Mouse (Mus musculus) midbrain, embryonic 13.5 days (tissue): Measurements from ENCODE around the gene Mmel1. TPM values are rescaled to one million over a fixed set of nuclear protein-coding genes. Genes with fewer than 3 reads are reported as not detected.
A peak's percentile ranks its signal among the peaks of the same experiment; 100 is the strongest.

Experiments
- ATAC-seq: fragments of 200-750 bp; cut with Nextera tagmentation; 2 replicates; pipeline ENCODE4 v1.8.0; 2017; ENCODE audit warnings: mild to moderate bottlenecking, moderate TSS enrichment, moderate library complexity
- H3K27ac ChIP-seq: fragments of 300-500 bp; sonication (generic); 2 replicates; pipeline ENCODE4 v1.5.1; 2015; ENCODE audit warnings: inconsistent platforms, mild to moderate bottlenecking, moderate library complexity
- H3K27me3 ChIP-seq: fragments of 300-500 bp; sonication (generic); 2 replicates; pipeline ENCODE4 v1.6.1; 2015; ENCODE audit warnings: mild to moderate bottlenecking, inconsistent platforms
- H3K36me3 ChIP-seq: fragments of 300-500 bp; sonication (generic); 2 replicates; pipeline ENCODE4 v1.6.1; 2015; ENCODE audit warnings: mild to moderate bottlenecking, inconsistent platforms
- H3K4me1 ChIP-seq: fragments of 300-500 bp; sonication (generic); replicated peaks from 2 replicates; pipeline ENCODE4 v1.6.1; 2015; ENCODE audit warnings: inconsistent platforms
- H3K4me2 ChIP-seq: fragments of 300-500 bp; sonication (generic); replicated peaks from 2 replicates; pipeline ENCODE4 v1.6.1; 2015; ENCODE audit warnings: moderate library complexity, mild to moderate bottlenecking, inconsistent platforms
- H3K4me3 ChIP-seq: fragments of 300-500 bp; sonication (generic); replicated peaks from 2 replicates; pipeline ENCODE4 v1.5.1; 2015; ENCODE audit warnings: mild to moderate bottlenecking, inconsistent platforms
- H3K9ac ChIP-seq: fragments of 300-500 bp; sonication (generic); replicated peaks from 2 replicates; pipeline ENCODE4 v1.6.1; 2015; ENCODE audit warnings: mild to moderate bottlenecking, inconsistent platforms
- H3K9me3 ChIP-seq: fragments of 300-500 bp; sonication (generic); 2 replicates; pipeline ENCODE4 v1.6.1; 2016; ENCODE audit warnings: mild to moderate bottlenecking, inconsistent platforms
- WGBS: fragments of 180-500 bp; shearing (Covaris S2); methylation state at CpG from one replicate; pipeline ENCODE4 v1.1.7; 2015; 5-methylcytosine and 5-hydroxymethylcytosine counted together
- polyA plus RNA-seq: library from polyadenylated mRNA; unstranded; fragments of >200 nt; fragmentation: Nextera tagmentation; extraction: Ambion mirVana; gene quantifications from 2 replicates; pipeline ENCODE4 v1.2.1, GENCODE M21; 2015

Mmel1 gene
- polyA plus RNA-seq, 1 experiment from 2014 or later = 0.35 TPM

DNA sequence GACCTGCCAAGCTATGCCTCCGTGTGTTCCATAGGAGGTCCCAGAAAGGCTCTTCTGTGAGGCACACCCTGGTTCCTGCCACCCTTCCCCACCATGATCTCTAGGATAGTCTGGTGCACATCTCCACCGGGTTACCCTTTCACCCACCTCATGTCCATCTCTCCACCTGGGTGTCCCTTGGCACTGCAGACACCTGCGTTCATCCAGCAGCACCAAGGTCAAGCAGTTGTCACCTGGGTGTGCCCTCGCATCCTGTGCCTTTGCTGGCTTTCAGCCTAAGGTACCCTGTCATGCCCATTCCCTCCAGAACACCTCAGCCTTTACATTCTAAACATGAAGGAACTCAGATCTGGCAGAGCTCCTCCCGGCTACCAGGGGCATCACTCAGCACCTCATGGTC lies 3.0 kb upstream of the Mmel1 start:
- no peak overlapping the region for H3K4me2 ChIP-seq
- no peak overlapping the region for H3K4me3 ChIP-seq
- no peaks in the 10 kb centered on the region for H3K36me3 ChIP-seq
- H3K4me1 ChIP-seq = peaks cover 20% of the 10 kb centered on the region
- H3K9me3 ChIP-seq = no peaks in the 10 kb centered on the region
- no peak overlapping the region for H3K9ac ChIP-seq
- 86% methylated on average over 5 of the region's 5 CpGs for WGBS
- no peak overlapping the region for H3K27ac ChIP-seq
- peaks cover 25% of the 10 kb centered on the region for H3K27me3 ChIP-seq
- ATAC-seq = no peak

- no peak for ATAC-seq
- no peak overlapping the region for H3K9ac ChIP-seq
- H3K4me3 ChIP-seq = no peak overlapping the region
- no peaks in the 10 kb centered on the region for H3K36me3 ChIP-seq
- peaks cover 29% of the 10 kb centered on the region for H3K4me1 ChIP-seq
- H3K4me2 ChIP-seq = no peak overlapping the region
- peaks cover 33% of the 10 kb centered on the region for H3K27me3 ChIP-seq
- H3K27ac ChIP-seq = no peak overlapping the region
- H3K9me3 ChIP-seq = no peaks in the 10 kb centered on the region
- WGBS = 85% methylated on average over 6 of the region's 6 CpGs
Measured at GRCm38 (mm10) chr4:154867257-154867656, 2.1 kb upstream of the Mmel1 start.

- 56% methylated on average over 4 of the region's 4 CpGs for WGBS
- H3K4me3 ChIP-seq = no peak overlapping the region
Measured at GRCm38 (mm10) chr4:154870721-154871120, 1.3 kb downstream of the Mmel1 start.

GRCm38 (mm10) chr4:154871757-154872251 lies 2.4 kb downstream of the Mmel1 start:
- no peaks in the 10 kb centered on the region for H3K36me3 ChIP-seq
- ATAC-seq = peak; percentile 76
- H3K9me3 ChIP-seq = no peaks in the 10 kb centered on the region
- peak overlapping the region; percentile 54 for H3K9ac ChIP-seq
- H3K27me3 ChIP-seq = peaks cover 41% of the 10 kb centered on the region
- WGBS = 2% methylated on average over 13 of the region's 13 CpGs
- H3K4me2 ChIP-seq = peak overlapping the region; percentile 47
- H3K27ac ChIP-seq = no peak overlapping the region
- H3K4me1 ChIP-seq = peaks cover 13% of the 10 kb centered on the region
- H3K4me3 ChIP-seq = peak overlapping the region; percentile 24

More at GRCm38 (mm10) chr4:154870721-154871120, 1.3 kb downstream of the Mmel1 start:
- Histone ChIP-seq H3K27me3 (peaks cover 38% of the 10 kb centered on the region), H3K9me3 (no peaks in the 10 kb centered on the region), H3K36me3 (no peaks in the 10 kb centered on the region), H3K4me1 (peaks cover 10% of the 10 kb centered on the region), H3K27ac (no peak overlapping the region), H3K9ac (no peak overlapping the region), H3K4me2 (no peak overlapping the region)
- no peak for ATAC-seq

- no peak overlapping the region for H3K27ac ChIP-seq
- no peak overlapping the region for H3K4me3 ChIP-seq
- H3K36me3 ChIP-seq = no peaks in the 10 kb centered on the region
- H3K4me1 ChIP-seq = peaks cover 15% of the 10 kb centered on the region
- no peak overlapping the region for H3K9ac ChIP-seq
- peaks cover 36% of the 10 kb centered on the region for H3K27me3 ChIP-seq
- no peaks in the 10 kb centered on the region for H3K9me3 ChIP-seq
- WGBS = 79% methylated on average over 6 of the region's 6 CpGs
- no peak overlapping the region for H3K4me2 ChIP-seq
- no peak for ATAC-seq
Measured at GRCm38 (mm10) chr4:154873186-154873585, 3.8 kb downstream of the Mmel1 start.

GRCm38 (mm10) chr4:154877864-154878548 lies 8.6 kb downstream of the Mmel1 start:
- Histone ChIP-seq H3K36me3 (no peaks in the 10 kb centered on the region), H3K4me3 (peak overlapping the region; percentile 39), H3K27ac (peak overlapping the region; percentile 74), H3K9me3 (no peaks in the 10 kb centered on the region), H3K9ac (peak overlapping the region; percentile 63), H3K4me2 (peak overlapping the region; percentile 58), H3K4me1 (peaks cover 12% of the 10 kb centered on the region), H3K27me3 (peaks cover 7% of the 10 kb centered on the region; the same call in 1 of the 2 replicates)
- WGBS = 9% methylated on average over 18 of the region's 18 CpGs
- peak; percentile 97 for ATAC-seq

DNA sequence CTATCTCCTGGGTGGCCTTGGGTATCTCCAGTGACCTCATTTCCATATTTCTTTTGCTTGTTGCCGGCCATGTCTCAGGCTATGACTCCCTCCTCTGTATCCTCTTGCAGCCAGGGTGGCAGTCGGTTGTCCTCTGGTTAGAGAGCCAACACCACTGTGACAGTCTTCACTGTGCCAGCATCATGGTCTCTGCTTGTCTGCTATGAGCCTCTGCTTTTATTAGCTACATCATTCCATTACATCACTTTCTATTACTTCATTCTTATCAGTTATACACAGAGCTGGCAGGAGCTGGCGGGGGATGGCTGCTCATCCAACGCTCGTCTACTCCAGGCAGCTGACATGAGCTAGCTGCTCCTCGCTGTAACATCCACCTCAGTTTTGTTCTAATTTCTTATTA lies 11.3 kb downstream of the Mmel1 start:
- Histone ChIP-seq H3K4me2 (no peak overlapping the region), H3K27me3 (0 out of 2 replicates have a peak, but pooled peaks cover 4% of the 10 kb centered on the region), H3K27ac (no peak overlapping the region), H3K9me3 (no peaks in the 10 kb centered on the region), H3K4me3 (no peak overlapping the region), H3K9ac (no peak overlapping the region), H3K36me3 (no peaks in the 10 kb centered on the region), H3K4me1 (peaks cover 12% of the 10 kb centered on the region)
- no peak for ATAC-seq
- WGBS = 89% methylated on average over 6 of the region's 6 CpGs

DNA sequence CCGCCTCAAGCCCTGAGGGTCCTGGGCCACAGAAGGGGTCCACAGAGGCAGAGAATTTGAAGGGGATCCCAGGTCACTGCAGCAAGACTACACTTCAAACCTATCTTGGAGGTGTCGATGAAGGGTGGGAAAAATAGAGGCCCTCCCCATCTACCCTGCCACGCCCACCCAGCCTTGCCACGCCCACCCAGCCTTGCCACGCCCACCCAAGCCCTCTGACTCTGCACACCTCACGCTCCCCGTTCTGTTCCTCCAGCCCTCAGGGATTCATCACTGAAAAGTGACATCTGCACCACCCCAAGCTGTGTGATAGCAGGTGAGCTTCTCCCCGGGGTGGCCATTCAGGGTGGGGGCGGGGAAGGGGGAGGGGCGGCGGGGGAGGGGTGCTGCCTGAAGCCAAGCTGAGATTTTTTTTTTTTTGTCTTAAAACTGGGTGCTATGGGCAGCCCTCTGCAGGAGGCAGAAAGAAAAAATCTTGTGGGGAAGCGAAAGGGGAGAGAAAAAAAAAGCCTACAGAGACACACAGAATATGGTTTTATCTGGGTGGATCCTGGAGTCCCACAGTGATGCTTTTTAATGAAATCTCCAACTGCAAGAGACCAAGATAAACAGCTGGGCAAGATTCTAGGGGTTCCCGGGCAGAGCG lies 12.8 kb downstream of the Mmel1 start:
- H3K9ac ChIP-seq = no peak overlapping the region
- no peaks in the 10 kb centered on the region for H3K36me3 ChIP-seq
- no peaks in the 10 kb centered on the region for H3K9me3 ChIP-seq
- no peak overlapping the region for H3K4me2 ChIP-seq
- no peak overlapping the region for H3K27ac ChIP-seq
- no peak overlapping the region for H3K4me3 ChIP-seq
- WGBS = 34% methylated on average over 14 of the region's 14 CpGs
- no peaks in the 10 kb centered on the region for H3K27me3 ChIP-seq
- H3K4me1 ChIP-seq = peaks cover 8% of the 10 kb centered on the region
- no peak for ATAC-seq

- no peak for ATAC-seq
Measured at GRCm38 (mm10) chr4:154885416-154885815, 16.0 kb downstream of the Mmel1 start.

GRCm38 (mm10) chr4:154886876-154887592 lies 17.6 kb downstream of the Mmel1 start:
- 68% methylated on average over 13 of the region's 13 CpGs for WGBS
- H3K9me3 ChIP-seq = no peaks in the 10 kb centered on the region
- no peak overlapping the region for H3K27ac ChIP-seq
- no peaks in the 10 kb centered on the region for H3K36me3 ChIP-seq
- peak; percentile 48; the same call in 1 of the 2 replicates for ATAC-seq
- H3K4me2 ChIP-seq = no peak overlapping the region
- no peak overlapping the region for H3K9ac ChIP-seq
- H3K4me3 ChIP-seq = no peak overlapping the region
- H3K4me1 ChIP-seq = no peaks in the 10 kb centered on the region
- no peaks in the 10 kb centered on the region for H3K27me3 ChIP-seq

More at GRCm38 (mm10) chr4:154885416-154885815, 16.0 kb downstream of the Mmel1 start:
- H3K27me3 ChIP-seq = no peaks in the 10 kb centered on the region
- no peak overlapping the region for H3K4me2 ChIP-seq
- H3K36me3 ChIP-seq = no peaks in the 10 kb centered on the region
- WGBS = 86% methylated on average over 11 of the region's 11 CpGs
- H3K9me3 ChIP-seq = no peaks in the 10 kb centered on the region
- no peak overlapping the region for H3K9ac ChIP-seq
- no peak overlapping the region for H3K27ac ChIP-seq
- H3K4me3 ChIP-seq = no peak overlapping the region
- no peaks in the 10 kb centered on the region for H3K4me1 ChIP-seq

DNA sequence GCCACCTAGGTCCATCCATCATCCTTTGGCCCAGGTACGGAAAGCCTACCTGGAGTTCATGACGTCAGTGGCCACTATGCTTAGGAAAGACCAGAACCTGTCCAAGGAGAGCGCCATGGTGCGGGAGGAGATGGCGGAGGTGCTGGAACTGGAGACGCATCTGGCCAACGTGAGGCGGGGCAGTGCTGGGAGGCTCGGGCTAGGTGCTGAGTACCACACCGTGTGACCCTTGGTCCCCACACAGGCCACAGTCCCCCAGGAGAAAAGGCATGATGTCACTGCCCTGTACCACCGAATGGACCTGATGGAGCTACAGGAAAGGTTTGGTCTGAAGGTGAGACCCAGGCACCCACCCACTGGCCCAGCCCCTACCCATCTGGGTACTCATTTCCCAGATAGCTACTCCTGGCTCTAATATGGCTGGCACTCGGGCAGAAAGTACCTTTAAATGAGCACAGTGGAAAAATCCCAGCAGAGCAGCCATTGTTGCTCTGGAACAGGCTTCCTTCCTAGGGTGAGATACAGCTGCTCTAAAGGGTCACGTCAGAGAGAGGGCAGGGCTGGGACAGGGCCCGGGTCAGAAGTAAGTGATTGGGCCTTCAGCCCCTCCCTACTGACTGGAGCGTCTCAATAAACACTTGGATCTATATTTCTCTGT lies 18.3 kb downstream of the Mmel1 start:
- H3K36me3 ChIP-seq = no peaks in the 10 kb centered on the region
- H3K4me3 ChIP-seq = no peak overlapping the region
- WGBS = 87% methylated on average over 15 of the region's 15 CpGs
- no peak overlapping the region for H3K9ac ChIP-seq
- H3K4me1 ChIP-seq = no peaks in the 10 kb centered on the region
- no peak for ATAC-seq
- no peaks in the 10 kb centered on the region for H3K27me3 ChIP-seq
- no peaks in the 10 kb centered on the region for H3K9me3 ChIP-seq
- no peak overlapping the region for H3K4me2 ChIP-seq
- no peak overlapping the region for H3K27ac ChIP-seq
